Mouse (Mus musculus): ENCODE measurements around the gene Erp44. TPM values are rescaled to one million over a fixed set of nuclear protein-coding genes. Genes with fewer than 3 reads are reported as not detected.

Gene Erp44
- total RNA-seq, 1 experiment: 47.5 TPM

- Histone ChIP-seq H3K4me3 (ENCODE audit: insufficient read depth in 1 of 2, low read depth in 1 of 2, low read length in 2 of 2, poor library complexity in 1 of 2, severe bottlenecking in 1 of 2) (no peak overlapping the region), H3K27ac (ENCODE audit: insufficient read depth, low read depth, low read length, poor library complexity, severe bottlenecking) (no peak overlapping the region), H3K36me3 (ENCODE audit: control insufficient read depth, insufficient read depth, low read length, poor library complexity, severe bottlenecking) (peaks cover 2% of the 10 kb centered on the region; the same call in 1 of the 2 replicates), H3K9ac (ENCODE audit: insufficient read depth, low read depth, low read length, poor library complexity, severe bottlenecking) (no peak overlapping the region), H3K9me3 (ENCODE audit: control insufficient read depth, insufficient read depth, low read depth, low read length) (no peaks in the 10 kb centered on the region), H3K4me1 (ENCODE audit: control insufficient read depth in 2 of 2, insufficient read depth in 2 of 2, low read length in 2 of 2, poor library complexity in 1 of 2) (no peaks in the 10 kb centered on the region)
- TF ChIP-seq ZNF384 (IDR thresholded peaks at IDR 0.05; ENCODE audit: low read depth, low read length) (no peak), HCFC1 (IDR thresholded peaks at IDR 0.05; ENCODE audit: borderline replicate concordance, insufficient read depth, low read length) (no peak), ZC3H11A (IDR thresholded peaks at IDR 0.05; ENCODE audit: borderline replicate concordance, low read depth, low read length) (no peak), MAFK (IDR thresholded peaks at IDR 0.05; ENCODE audit: insufficient read depth, low read depth, low read length) (no peak), CHD2 (IDR thresholded peaks at IDR 0.05; ENCODE audit: low read depth, low read length) (no peak)
- no peak for DNase-seq (ENCODE audit: low read depth, low spot score)
- in situ Hi-C loops (cut with MboI; ENCODE audit: low sequenced_read_pairs in 2 of 2, unreplicated experiment in 2 of 2): no loop called here
Measured at GRCm38 (mm10) chr4:48236721-48237120, 42.6 kb downstream of the Erp44 start.

- no peak overlapping the region for H3K4me3 ChIP-seq (ENCODE audit: insufficient read depth in 1 of 2, low read depth in 1 of 2, low read length in 2 of 2, poor library complexity in 1 of 2, severe bottlenecking in 1 of 2)
- no peaks in the 10 kb centered on the region for H3K36me3 ChIP-seq (ENCODE audit: control insufficient read depth, insufficient read depth, low read length, poor library complexity, severe bottlenecking)
- TF ChIP-seq CHD2 (IDR thresholded peaks at IDR 0.05; ENCODE audit: low read depth, low read length) (no peak), ZNF384 (IDR thresholded peaks at IDR 0.05; ENCODE audit: low read depth, low read length) (no peak), MAFK (IDR thresholded peaks at IDR 0.05; ENCODE audit: insufficient read depth, low read depth, low read length) (no peak), HCFC1 (IDR thresholded peaks at IDR 0.05; ENCODE audit: borderline replicate concordance, insufficient read depth, low read length) (no peak), ZC3H11A (IDR thresholded peaks at IDR 0.05; ENCODE audit: borderline replicate concordance, low read depth, low read length) (no peak)
- H3K4me1 ChIP-seq (ENCODE audit: control insufficient read depth in 2 of 2, insufficient read depth in 2 of 2, low read length in 2 of 2, poor library complexity in 1 of 2): peaks cover 0 to 3% of the 10 kb centered on the region in 2 experiments; a peak in 1 of 4 replicates
- H3K9ac ChIP-seq (ENCODE audit: insufficient read depth, low read depth, low read length, poor library complexity, severe bottlenecking): no peak overlapping the region
- in situ Hi-C loops (cut with MboI; ENCODE audit: low sequenced_read_pairs in 2 of 2, unreplicated experiment in 2 of 2): no loop called here
- DNase-seq (ENCODE audit: low read depth, low spot score): peak; percentile 13
- no peak overlapping the region for H3K27ac ChIP-seq (ENCODE audit: insufficient read depth, low read depth, low read length, poor library complexity, severe bottlenecking)
- H3K9me3 ChIP-seq (ENCODE audit: control insufficient read depth, insufficient read depth, low read depth, low read length): no peaks in the 10 kb centered on the region
Measured at GRCm38 (mm10) chr4:48226800-48227199, 52.6 kb downstream of the Erp44 start.

GRCm38 (mm10) chr4:48225604-48226003 is 53.8 kb downstream of the Erp44 start:
- Histone ChIP-seq H3K4me1 (ENCODE audit: control insufficient read depth in 2 of 2, insufficient read depth in 2 of 2, low read length in 2 of 2, poor library complexity in 1 of 2) (peaks cover 0 to 3% of the 10 kb centered on the region in 2 experiments; a peak in 1 of 4 replicates), H3K9me3 (ENCODE audit: control insufficient read depth, insufficient read depth, low read depth, low read length) (no peaks in the 10 kb centered on the region), H3K27ac (ENCODE audit: insufficient read depth, low read depth, low read length, poor library complexity, severe bottlenecking) (no peak overlapping the region), H3K36me3 (ENCODE audit: control insufficient read depth, insufficient read depth, low read length, poor library complexity, severe bottlenecking) (no peaks in the 10 kb centered on the region), H3K4me3 (ENCODE audit: insufficient read depth in 1 of 2, low read depth in 1 of 2, low read length in 2 of 2, poor library complexity in 1 of 2, severe bottlenecking in 1 of 2) (no peak overlapping the region), H3K9ac (ENCODE audit: insufficient read depth, low read depth, low read length, poor library complexity, severe bottlenecking) (no peak overlapping the region)
- no peak for DNase-seq (ENCODE audit: low read depth, low spot score)
- TF ChIP-seq ZNF384 (IDR thresholded peaks at IDR 0.05; ENCODE audit: low read depth, low read length) (no peak), HCFC1 (IDR thresholded peaks at IDR 0.05; ENCODE audit: borderline replicate concordance, insufficient read depth, low read length) (no peak), CHD2 (IDR thresholded peaks at IDR 0.05; ENCODE audit: low read depth, low read length) (no peak), MAFK (IDR thresholded peaks at IDR 0.05; ENCODE audit: insufficient read depth, low read depth, low read length) (peak; percentile 81), ZC3H11A (IDR thresholded peaks at IDR 0.05; ENCODE audit: borderline replicate concordance, low read depth, low read length) (no peak)
- in situ Hi-C loops (cut with MboI; ENCODE audit: low sequenced_read_pairs in 2 of 2, unreplicated experiment in 2 of 2): no loop called here

GRCm38 (mm10) chr4:48225173-48225572 is 54.2 kb downstream of the Erp44 start:
- Histone ChIP-seq H3K27ac (ENCODE audit: insufficient read depth, low read depth, low read length, poor library complexity, severe bottlenecking) (no peak overlapping the region), H3K9me3 (ENCODE audit: control insufficient read depth, insufficient read depth, low read depth, low read length) (no peaks in the 10 kb centered on the region), H3K4me1 (ENCODE audit: control insufficient read depth in 2 of 2, insufficient read depth in 2 of 2, low read length in 2 of 2, poor library complexity in 1 of 2) (peaks cover 0 to 3% of the 10 kb centered on the region in 2 experiments; a peak in 1 of 4 replicates), H3K9ac (ENCODE audit: insufficient read depth, low read depth, low read length, poor library complexity, severe bottlenecking) (no peak overlapping the region), H3K4me3 (ENCODE audit: insufficient read depth in 1 of 2, low read depth in 1 of 2, low read length in 2 of 2, poor library complexity in 1 of 2, severe bottlenecking in 1 of 2) (no peak overlapping the region), H3K36me3 (ENCODE audit: control insufficient read depth, insufficient read depth, low read length, poor library complexity, severe bottlenecking) (no peaks in the 10 kb centered on the region)
- DNase-seq (ENCODE audit: low read depth, low spot score): peak; percentile 39
- no peak for TF ChIP-seq ZNF384 (IDR thresholded peaks at IDR 0.05; ENCODE audit: low read depth, low read length)
- peak; percentile 58; the same call in 1 of the 2 replicates for TF ChIP-seq ZC3H11A (IDR thresholded peaks at IDR 0.05; ENCODE audit: borderline replicate concordance, low read depth, low read length)
- in situ Hi-C loops (cut with MboI; ENCODE audit: low sequenced_read_pairs in 2 of 2, unreplicated experiment in 2 of 2): no loop called here

GRCm38 (mm10) chr4:48203564-48203963 is 75.8 kb downstream of the Erp44 start:
- TF ChIP-seq HCFC1 (IDR thresholded peaks at IDR 0.05; ENCODE audit: borderline replicate concordance, insufficient read depth, low read length) (no peak), CHD2 (IDR thresholded peaks at IDR 0.05; ENCODE audit: low read depth, low read length) (no peak), MAFK (IDR thresholded peaks at IDR 0.05; ENCODE audit: insufficient read depth, low read depth, low read length) (no peak), ZNF384 (IDR thresholded peaks at IDR 0.05; ENCODE audit: low read depth, low read length) (no peak), ZC3H11A (IDR thresholded peaks at IDR 0.05; ENCODE audit: borderline replicate concordance, low read depth, low read length) (no peak)
- H3K9me3 ChIP-seq (ENCODE audit: control insufficient read depth, insufficient read depth, low read depth, low read length): no peaks in the 10 kb centered on the region
- H3K27ac ChIP-seq (ENCODE audit: insufficient read depth, low read depth, low read length, poor library complexity, severe bottlenecking): no peak overlapping the region
- in situ Hi-C loops (cut with MboI; ENCODE audit: low sequenced_read_pairs in 2 of 2, unreplicated experiment in 2 of 2): no loop called here
- H3K4me3 ChIP-seq (ENCODE audit: insufficient read depth in 1 of 2, low read depth in 1 of 2, low read length in 2 of 2, poor library complexity in 1 of 2, severe bottlenecking in 1 of 2): no peak overlapping the region
- H3K36me3 ChIP-seq (ENCODE audit: control insufficient read depth, insufficient read depth, low read length, poor library complexity, severe bottlenecking): no peaks in the 10 kb centered on the region
- DNase-seq (ENCODE audit: low read depth, low spot score): no peak
- no peaks in the 10 kb centered on the region for H3K4me1 ChIP-seq (ENCODE audit: control insufficient read depth in 2 of 2, insufficient read depth in 2 of 2, low read length in 2 of 2, poor library complexity in 1 of 2)
- H3K9ac ChIP-seq (ENCODE audit: insufficient read depth, low read depth, low read length, poor library complexity, severe bottlenecking): no peak overlapping the region

Data from ES-E14 (cell line).